Mouse (Mus musculus): ENCODE data around the gene Olfr522. TPM values are rescaled to one million over a fixed set of nuclear protein-coding genes. Genes with fewer than 3 reads are reported as not detected.
"Not testable (repeated sequence)": the region's sequence is repeated elsewhere in the genome, so short reads cannot be mapped to it uniquely, and the experiment has no call there.

The Olfr522 gene
- polyA plus RNA-seq, 1 experiment from 2014 or later = not detected

GRCm38 (mm10) chr7:140153383-140153782, 11.2 kb downstream of the Olfr522 start:
- 0 out of 2 replicates have a peak, but pooled peaks cover 4% of the 10 kb centered on the region for H3K36me3 ChIP-seq (replicated peaks)
- ATAC-seq (ENCODE audit: low FRiP score) = peak; percentile 9; the same call in 1 of the 2 replicates
- H3K9ac ChIP-seq = peak overlapping the region; percentile 26; the same call in 1 of the 2 replicates
- peak overlapping the region; percentile 55 for H3K4me2 ChIP-seq
- H3K27ac ChIP-seq = no peak overlapping the region
- 8% methylated on average over 28 of the region's 28 CpGs for WGBS
- no peaks in the 10 kb centered on the region for H3K9me3 ChIP-seq
- H3K4me1 ChIP-seq = peaks cover 20% of the 10 kb centered on the region
- peaks cover 47% of the 10 kb centered on the region for H3K27me3 ChIP-seq
- H3K4me3 ChIP-seq (replicated peaks) = peak overlapping the region; percentile 25; the same call in 1 of the 2 replicates

DNA sequence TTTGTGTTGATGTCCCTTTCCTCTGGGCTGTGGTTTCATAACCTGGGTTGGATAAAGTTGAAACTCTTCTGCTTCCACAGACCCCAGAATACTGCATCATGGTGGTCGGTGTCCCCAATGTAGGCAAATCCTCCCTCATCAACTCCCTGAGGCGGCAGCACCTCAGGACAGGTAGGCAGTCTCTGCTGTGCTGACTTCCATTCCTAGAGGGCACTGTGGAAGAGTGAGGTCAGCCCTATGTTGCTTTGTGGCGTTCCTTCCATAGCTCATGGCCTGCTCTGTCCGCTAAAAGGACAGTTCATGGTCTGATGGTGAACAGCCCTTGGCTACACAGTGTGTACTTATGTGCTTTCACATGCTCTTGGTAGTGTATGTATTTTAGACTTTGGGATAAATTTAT, 20.0 kb downstream of the Olfr522 start:
- 84% methylated on average over 4 of the region's 4 CpGs for WGBS
- H3K4me3 ChIP-seq (replicated peaks) = no peak overlapping the region
- H3K27me3 ChIP-seq = no peaks in the 10 kb centered on the region
- no peak overlapping the region for H3K27ac ChIP-seq
- ATAC-seq (ENCODE audit: low FRiP score) = no peak
- no peak overlapping the region for H3K4me2 ChIP-seq
- H3K4me1 ChIP-seq = no peaks in the 10 kb centered on the region
- no peak overlapping the region for H3K9ac ChIP-seq
- no peaks in the 10 kb centered on the region; the same call in none of the 2 replicates for H3K36me3 ChIP-seq (replicated peaks)
- no peaks in the 10 kb centered on the region for H3K9me3 ChIP-seq

- H3K4me1 ChIP-seq = peaks cover 7% of the 10 kb centered on the region
- H3K27me3 ChIP-seq = no peaks in the 10 kb centered on the region
- H3K9me3 ChIP-seq = no peaks in the 10 kb centered on the region
- no peaks in the 10 kb centered on the region; the same call in 1 of the 2 replicates for H3K36me3 ChIP-seq (replicated peaks)
- no peak overlapping the region for H3K9ac ChIP-seq
- ATAC-seq (ENCODE audit: low FRiP score) = no peak; the same call in 1 of the 2 replicates
- H3K4me3 ChIP-seq (replicated peaks) = no peak overlapping the region
- no peak overlapping the region for H3K27ac ChIP-seq
- no peak overlapping the region for H3K4me2 ChIP-seq
- 5% methylated on average over 14 of the region's 14 CpGs for WGBS
Observed at GRCm38 (mm10) chr7:140141350-140141749, 23.2 kb downstream of the Olfr522 start.

- no peak for ATAC-seq (ENCODE audit: low FRiP score)
- Histone ChIP-seq H3K36me3 (replicated peaks) (no peaks in the 10 kb centered on the region), H3K4me2 (peak overlapping the region; percentile 89), H3K9ac (peak overlapping the region; percentile 84), H3K4me1 (peaks cover 7% of the 10 kb centered on the region), H3K4me3 (replicated peaks) (peak overlapping the region; percentile 68), H3K27ac (0 out of 2 replicates have a peak overlapping the region, but pooled peaks have one; percentile 63), H3K27me3 (no peaks in the 10 kb centered on the region), H3K9me3 (no peaks in the 10 kb centered on the region)
- 2% methylated on average over 8 of the region's 8 CpGs for WGBS
Observed at GRCm38 (mm10) chr7:140138021-140138310, 26.6 kb downstream of the Olfr522 start.

GRCm38 (mm10) chr7:140137135-140138020, 27.2 kb downstream of the Olfr522 start, which contains the start of gene Mtg1:
Mtg1 (plus strand) TSS chr7:140137564.
- Histone ChIP-seq H3K27me3 (no peaks in the 10 kb centered on the region), H3K9me3 (no peaks in the 10 kb centered on the region), H3K9ac (peak within 1 kb of the TSS; percentile 84), H3K36me3 (replicated peaks) (no peaks in the 10 kb centered on the region), H3K4me3 (replicated peaks) (peak within 1 kb of the TSS; percentile 68), H3K4me1 (peaks cover 7% of the 10 kb centered on the region), H3K4me2 (peak within 1 kb of the TSS; percentile 89), H3K27ac (peak within 1 kb of the TSS; percentile 63)
- ATAC-seq (ENCODE audit: low FRiP score) = peak; percentile 98
- 2% methylated on average over 39 of the region's 39 CpGs for WGBS

DNA sequence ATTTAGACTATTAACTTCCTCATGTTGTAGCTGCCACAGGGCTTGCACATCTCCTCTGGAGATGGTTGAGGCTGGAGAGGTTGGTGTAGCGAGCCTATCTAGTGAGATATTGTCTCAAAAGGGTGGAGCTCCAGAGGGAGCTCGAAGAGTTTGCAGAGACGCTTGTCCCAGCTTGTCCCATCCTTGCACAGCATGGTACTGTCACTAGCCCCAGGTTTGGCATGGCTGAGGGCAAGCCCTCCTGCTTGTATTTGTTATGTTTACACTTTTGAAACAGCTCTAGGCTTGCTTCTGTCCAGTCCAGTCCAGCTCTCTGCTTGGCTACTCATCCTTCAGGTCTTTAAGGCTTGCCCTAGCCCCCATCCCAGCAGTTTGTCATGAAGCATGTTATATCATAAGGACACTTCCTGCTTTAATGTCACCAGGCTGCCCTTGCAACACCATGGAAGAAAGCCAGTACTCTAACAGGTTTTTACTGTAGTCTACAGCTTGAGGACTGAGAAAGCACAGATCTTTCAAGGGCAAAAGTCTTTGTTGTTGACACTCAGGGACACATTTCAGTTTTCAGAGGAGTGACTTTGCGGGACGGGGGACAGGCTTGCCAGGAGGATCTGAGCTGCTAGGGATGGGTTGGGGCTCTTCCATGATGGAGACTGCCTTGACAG, 29.3 kb downstream of the Olfr522 start:
- Histone ChIP-seq H3K4me1 (peaks cover 7% of the 10 kb centered on the region), H3K4me2 (no peak overlapping the region), H3K9me3 (no peaks in the 10 kb centered on the region), H3K27me3 (no peaks in the 10 kb centered on the region), H3K9ac (no peak overlapping the region), H3K27ac (no peak overlapping the region), H3K36me3 (replicated peaks) (peaks cover under 1% of the 10 kb centered on the region; the same call in 1 of the 2 replicates), H3K4me3 (replicated peaks) (no peak overlapping the region)
- WGBS = 94% methylated on average over 5 of the region's 5 CpGs
- no peak for ATAC-seq (ENCODE audit: low FRiP score)

GRCm38 (mm10) chr7:140134033-140134432, 30.5 kb downstream of the Olfr522 start:
- not testable (repeated sequence) for ATAC-seq (ENCODE audit: low FRiP score)
- WGBS = 90% methylated on average over 7 of the region's 7 CpGs

DNA sequence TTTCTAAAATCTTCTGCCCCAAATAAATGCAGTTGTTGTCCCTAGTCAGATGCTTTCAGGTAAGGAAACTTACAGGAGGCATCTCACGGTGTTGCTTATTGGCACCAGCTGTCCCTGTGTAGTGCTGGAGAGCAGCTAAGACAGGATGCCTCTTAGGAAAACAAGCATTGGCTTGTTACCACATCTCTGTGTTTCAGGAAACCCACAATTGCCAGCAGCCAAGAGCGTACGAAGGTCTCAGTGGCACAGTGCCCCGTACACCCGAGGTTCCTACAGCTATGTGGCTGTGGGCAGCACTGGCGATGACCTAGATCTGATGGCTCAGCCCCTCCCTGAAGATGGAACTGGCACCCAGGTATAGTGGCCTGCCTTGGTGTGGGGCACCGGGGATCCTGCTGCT, 32.4 kb downstream of the Olfr522 start:
- H3K9ac ChIP-seq = not testable (repeated sequence)

More at GRCm38 (mm10) chr7:140134033-140134432, 30.5 kb downstream of the Olfr522 start:
- not testable (repeated sequence) for H3K4me3 ChIP-seq (replicated peaks); H3K4me1 ChIP-seq; H3K27ac ChIP-seq; H3K36me3 ChIP-seq (replicated peaks); H3K9me3 ChIP-seq; H3K4me2 ChIP-seq; H3K9ac ChIP-seq; H3K27me3 ChIP-seq

GRCm38 (mm10) chr7:140127911-140128310, 36.7 kb downstream of the Olfr522 start:
- WGBS = 90% methylated on average over 2 of the region's 2 CpGs
- ATAC-seq (ENCODE audit: low FRiP score) = no peak
- Histone ChIP-seq H3K4me2 (no peak overlapping the region), H3K9ac (no peak overlapping the region), H3K27me3 (peaks cover 12% of the 10 kb centered on the region; the same call in 1 of the 2 replicates), H3K9me3 (no peaks in the 10 kb centered on the region), H3K4me3 (replicated peaks) (no peak overlapping the region), H3K4me1 (peaks cover 4% of the 10 kb centered on the region; the same call in 1 of the 2 replicates), H3K27ac (no peak overlapping the region), H3K36me3 (replicated peaks) (peaks cover 3% of the 10 kb centered on the region; the same call in 1 of the 2 replicates)

More for the DNA sequence above, 32.4 kb downstream of the Olfr522 start:
- H3K27me3 ChIP-seq; H3K27ac ChIP-seq; H3K4me2 ChIP-seq; ATAC-seq (ENCODE audit: low FRiP score); H3K4me1 ChIP-seq; H3K4me3 ChIP-seq (replicated peaks); H3K9me3 ChIP-seq; H3K36me3 ChIP-seq (replicated peaks): not testable (repeated sequence)
- WGBS = 93% methylated on average over 7 of the region's 7 CpGs

GRCm38 (mm10) chr7:140126934-140127333, 37.6 kb downstream of the Olfr522 start:
- Histone ChIP-seq H3K4me2 (no peak overlapping the region), H3K36me3 (replicated peaks) (peaks cover 3% of the 10 kb centered on the region; the same call in 1 of the 2 replicates), H3K9me3 (no peaks in the 10 kb centered on the region), H3K27me3 (peaks cover 12% of the 10 kb centered on the region; the same call in 1 of the 2 replicates), H3K4me1 (peaks cover 4% of the 10 kb centered on the region; the same call in 1 of the 2 replicates), H3K4me3 (replicated peaks) (no peak overlapping the region), H3K9ac (no peak overlapping the region), H3K27ac (no peak overlapping the region)
- ATAC-seq (ENCODE audit: low FRiP score) = no peak
- 93% methylated on average over 3 of the region's 3 CpGs for WGBS

DNA sequence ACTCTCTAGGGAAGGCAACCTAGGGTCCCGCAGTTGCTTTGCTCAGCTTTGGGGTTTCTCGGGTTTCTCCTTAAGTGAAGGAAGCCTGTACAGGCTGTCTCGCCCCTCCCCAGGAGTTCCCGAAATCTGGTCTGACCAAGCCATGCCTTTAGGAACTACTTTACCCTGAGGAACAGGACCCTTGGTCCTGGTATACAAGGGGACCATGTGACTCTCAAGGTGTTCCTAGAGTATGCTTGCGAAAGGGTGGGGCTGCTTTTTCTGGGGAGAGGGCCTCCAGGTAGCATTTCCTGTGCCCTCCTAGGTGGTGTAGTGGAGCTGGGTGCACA, 38.6 kb downstream of the Olfr522 start:
- H3K27ac ChIP-seq = no peak overlapping the region
- H3K4me2 ChIP-seq = peak overlapping the region; percentile 80
- peaks cover 12% of the 10 kb centered on the region; the same call in 1 of the 2 replicates for H3K27me3 ChIP-seq
- H3K9me3 ChIP-seq = no peaks in the 10 kb centered on the region
- 6% methylated on average over 5 of the region's 5 CpGs for WGBS
- H3K9ac ChIP-seq = peak overlapping the region; percentile 61
- peaks cover 3% of the 10 kb centered on the region; the same call in 1 of the 2 replicates for H3K36me3 ChIP-seq (replicated peaks)
- peak overlapping the region; percentile 52 for H3K4me3 ChIP-seq (replicated peaks)
- peaks cover 4% of the 10 kb centered on the region; the same call in 1 of the 2 replicates for H3K4me1 ChIP-seq
- ATAC-seq (ENCODE audit: low FRiP score) = peak; percentile 5; the same call in 1 of the 2 replicates

Data from forebrain, embryonic 12.5 days (tissue).